16 mouse cellular contexts compared by ENCODE assay signal in genomic region chr2:92461215-92461614, GRCm38 (mm10).
"Had no signal": no experiment of that assay in that cellular context is flagged by ENCODE, and none has a peak within 500 bp of the region (broad histone marks: within the 10 kb centered on the region; RNA-seq: fewer than 3 reads in every experiment).

No protein-coding gene starts in this region.

- H3K36me3 ChIP-seq: neural tube, embryonic 13.5 days; neural tube, embryonic 15.5 days; stomach, embryonic 15.5 days had no signal

- H3K9ac ChIP-seq: neural tube, embryonic 13.5 days; stomach, embryonic 15.5 days had no signal

- H3K9me3 ChIP-seq: neural tube, embryonic 13.5 days; neural tube, embryonic 15.5 days; stomach, embryonic 15.5 days had no signal

- H3K27me3 ChIP-seq: stomach, embryonic 15.5 days had no signal

- DNase-seq: retina, postnatal 1 day; right cerebral cortex, adult 18-20 months; right cerebral cortex, postnatal 14 days; right cerebral cortex, postnatal 25 days; right cerebral cortex, postnatal 4 days; spleen, adult 18-20 months; thymus, adult 18-20 months; thymus, adult 2 months; thymus, postnatal 14 days; thymus, postnatal 25 days; thymus, postnatal 36 days; thymus, postnatal 4 days had no signal

- H3K27ac ChIP-seq: neural tube, embryonic 13.5 days; neural tube, embryonic 15.5 days; stomach, embryonic 15.5 days; stomach, postnatal 0 days had no signal
